Mouse (Mus musculus) E14TG2a.4 (cell line): Measurements from ENCODE around the gene Alpk1.

Experiments
- H3K27me3 ChIP-seq: 2 replicates; pipeline ENCODE4 v1.6.1; 2014; ENCODE audit warnings: low read length, control low read depth; ENCODE audit not compliant: insufficient read depth
- H3K36me3 ChIP-seq: 2 replicates; pipeline ENCODE4 v1.6.1; 2014; ENCODE audit warnings: low read length, control low read depth; ENCODE audit not compliant: insufficient read depth
- H3K4me1 ChIP-seq: replicated peaks from 2 replicates; pipeline ENCODE4 v1.6.1; 2014; ENCODE audit warnings: low read depth, low read length, control low read depth
- H3K4me3 ChIP-seq: replicated peaks from 2 replicates; pipeline ENCODE4 v1.5.1; 2014; ENCODE audit warnings: mild to moderate bottlenecking, low read length
- H3K9me3 ChIP-seq: 2 replicates; pipeline ENCODE4 v1.6.1; 2014; ENCODE audit warnings: low read length, control low read depth
- CTCF ChIP-seq: conservative IDR thresholded peaks from 2 replicates; pipeline ENCODE4 v1.5.1; 2014; ENCODE audit warnings: low read length
- NANOG ChIP-seq: IDR thresholded peaks from 2 replicates; pipeline ENCODE4 v1.6.1; 2014; ENCODE audit warnings: borderline replicate concordance, low read length, mixed read lengths
- POU5F1 ChIP-seq: IDR thresholded peaks from 2 replicates; pipeline ENCODE4 v1.6.1; 2014; ENCODE audit warnings: low read length, borderline replicate concordance

Gene Alpk1

DNA sequence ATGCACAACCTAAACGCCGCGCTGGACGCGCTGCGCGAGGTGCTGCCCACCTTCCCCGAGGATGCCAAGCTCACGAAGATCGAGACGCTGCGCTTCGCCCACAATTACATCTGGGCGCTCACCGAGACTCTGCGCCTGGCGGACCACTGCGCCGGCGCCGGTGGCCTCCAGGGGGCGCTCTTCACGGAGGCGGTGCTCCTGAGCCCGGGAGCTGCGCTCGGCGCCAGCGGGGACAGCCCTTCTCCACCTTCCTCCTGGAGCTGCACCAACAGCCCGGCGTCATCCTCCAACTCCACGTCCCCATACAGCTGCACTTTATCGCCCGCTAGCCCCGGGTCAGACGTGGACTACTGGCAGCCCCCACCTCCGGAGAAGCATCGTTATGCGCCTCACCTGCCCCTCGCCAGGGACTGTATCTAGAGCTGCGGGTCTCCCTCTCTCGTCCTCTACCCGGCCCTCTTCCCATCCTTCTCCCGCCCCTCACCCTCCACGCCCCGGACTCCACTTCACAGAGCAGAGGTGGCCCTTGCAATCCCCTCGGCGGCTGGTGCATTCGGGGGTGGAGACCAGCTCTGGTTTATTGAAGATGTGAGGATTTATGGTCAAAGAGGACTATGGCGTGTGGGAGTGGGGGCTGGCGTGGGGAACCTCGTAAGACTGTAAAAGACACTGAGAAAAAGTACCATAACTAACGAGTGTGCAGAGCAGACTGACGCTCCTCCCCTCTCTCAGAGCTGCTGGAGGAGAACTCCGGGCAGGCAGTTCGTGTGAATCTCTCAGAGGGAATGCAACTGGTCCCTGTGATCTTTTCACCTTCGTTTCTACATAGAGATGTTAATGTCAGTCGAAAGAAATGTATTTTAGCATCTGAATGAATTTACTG lies 146.0 kb downstream of the Alpk1 start:
- H3K4me3 ChIP-seq = peak overlapping the region; percentile 77
- no peaks in the 10 kb centered on the region for H3K9me3 ChIP-seq
- peaks cover 28% of the 10 kb centered on the region for H3K4me1 ChIP-seq
- H3K36me3 ChIP-seq = no peaks in the 10 kb centered on the region
- H3K27me3 ChIP-seq = peaks cover 92% of the 10 kb centered on the region
- no peak for TF ChIP-seq NANOG
- no peak for TF ChIP-seq POU5F1
- TF ChIP-seq CTCF = no peak; the same call in 1 of the 2 replicates

DNA sequence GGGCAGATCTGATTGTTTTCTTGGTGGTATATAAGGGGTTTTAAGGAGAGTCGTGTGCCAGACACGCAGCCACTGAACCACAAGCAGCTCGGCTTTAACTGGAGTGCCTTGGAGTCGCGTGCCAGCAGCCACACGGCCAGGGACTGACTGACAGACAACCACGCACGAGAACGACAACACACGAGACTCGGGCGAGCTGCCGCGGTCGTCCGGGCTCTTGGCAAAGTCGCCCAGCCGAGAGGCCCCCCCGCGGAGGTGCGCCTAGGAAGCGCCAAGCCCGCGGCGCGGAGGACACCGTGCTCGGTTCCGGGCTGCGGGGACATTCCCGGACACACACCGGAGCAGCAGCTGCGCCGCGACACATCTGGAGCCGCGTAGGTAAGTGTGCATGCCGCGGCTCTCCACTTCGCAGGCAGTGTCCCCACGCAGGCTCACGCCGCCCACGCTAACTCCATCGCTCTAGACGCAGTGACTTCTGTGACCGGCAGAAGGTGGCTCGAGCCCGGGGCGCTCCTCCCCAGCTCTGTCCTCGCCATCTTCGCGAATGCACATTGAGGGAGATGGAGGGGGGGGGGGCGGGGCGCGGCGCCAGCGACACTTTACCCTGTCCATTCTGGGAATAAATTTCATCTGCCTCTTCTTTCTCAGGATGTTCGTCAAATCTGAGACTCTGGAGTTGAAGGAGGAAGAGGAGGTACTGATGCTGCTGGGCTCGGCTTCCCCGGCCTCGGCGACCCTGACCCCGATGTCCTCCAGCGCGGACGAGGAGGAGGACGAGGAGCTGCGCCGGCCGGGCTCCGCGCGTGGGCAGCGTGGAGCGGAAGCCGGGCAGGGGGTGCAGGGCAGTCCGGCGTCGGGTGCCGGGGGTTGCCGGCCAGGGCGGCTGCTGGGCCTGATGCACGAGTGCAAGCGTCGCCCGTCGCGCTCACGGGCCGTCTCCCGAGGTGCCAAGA lies 147.0 kb downstream of the Alpk1 start, which contains the start of gene Neurog2:
Gene Neurog2, plus strand, starts transcription at position 56 of the 953 bp plus-strand sequence.
- Histone ChIP-seq H3K36me3 (no peaks in the 10 kb centered on the region), H3K4me1 (peaks cover 34% of the 10 kb centered on the region), H3K4me3 (peak within 1 kb of the TSS; percentile 77), H3K9me3 (no peaks in the 10 kb centered on the region), H3K27me3 (peaks cover 89% of the 10 kb centered on the region)
- TF ChIP-seq CTCF (no peak), POU5F1 (no peak), NANOG (no peak)

DNA sequence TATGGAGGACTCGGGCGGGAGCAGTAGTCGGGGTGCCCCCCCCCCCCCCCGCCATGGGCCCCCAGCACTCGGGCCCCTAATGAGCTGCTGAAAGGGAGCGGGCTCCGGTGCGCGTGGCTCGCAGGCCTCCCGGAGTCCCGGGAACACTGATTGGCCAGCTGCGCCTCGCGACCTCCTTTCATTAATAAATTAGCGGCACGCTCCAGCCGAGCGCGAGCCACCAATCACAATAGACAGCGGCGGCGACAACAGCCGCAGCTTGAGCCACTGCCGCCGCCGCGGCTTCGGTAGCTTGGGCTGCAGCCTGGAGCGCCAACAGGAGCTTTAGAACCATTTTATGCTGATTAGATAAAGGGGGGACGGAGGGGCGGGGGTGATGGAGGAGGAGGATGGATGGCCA lies 147.8 kb downstream of the Alpk1 start:
- Histone ChIP-seq H3K36me3 (no peaks in the 10 kb centered on the region), H3K4me1 (peaks cover 40% of the 10 kb centered on the region), H3K27me3 (peaks cover 89% of the 10 kb centered on the region), H3K9me3 (no peaks in the 10 kb centered on the region), H3K4me3 (peak overlapping the region; percentile 77)
- TF ChIP-seq NANOG (no peak), POU5F1 (no peak), CTCF (no peak)

DNA sequence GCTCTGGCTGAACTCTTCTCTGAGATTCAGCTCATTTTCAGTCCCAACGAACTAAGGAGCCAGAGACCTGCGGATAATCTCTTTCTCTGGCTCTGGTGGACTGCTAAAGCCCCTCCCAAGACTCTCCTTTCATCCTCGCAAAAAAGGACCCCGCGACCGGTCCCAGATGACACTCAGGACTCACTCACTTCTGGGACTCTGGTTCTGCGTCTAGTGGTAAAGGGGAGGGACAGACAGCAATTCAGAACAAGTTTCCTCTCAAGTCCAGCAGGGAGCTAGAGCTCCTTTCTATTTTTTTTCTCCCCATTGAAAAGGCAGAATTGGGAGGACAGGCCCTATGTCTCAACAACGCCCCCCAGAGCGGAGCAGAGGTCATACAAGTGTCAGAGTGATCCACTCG lies 148.7 kb downstream of the Alpk1 start:
- no peak for TF ChIP-seq NANOG
- TF ChIP-seq CTCF = no peak
- TF ChIP-seq POU5F1 = no peak
- no peaks in the 10 kb centered on the region for H3K9me3 ChIP-seq

DNA sequence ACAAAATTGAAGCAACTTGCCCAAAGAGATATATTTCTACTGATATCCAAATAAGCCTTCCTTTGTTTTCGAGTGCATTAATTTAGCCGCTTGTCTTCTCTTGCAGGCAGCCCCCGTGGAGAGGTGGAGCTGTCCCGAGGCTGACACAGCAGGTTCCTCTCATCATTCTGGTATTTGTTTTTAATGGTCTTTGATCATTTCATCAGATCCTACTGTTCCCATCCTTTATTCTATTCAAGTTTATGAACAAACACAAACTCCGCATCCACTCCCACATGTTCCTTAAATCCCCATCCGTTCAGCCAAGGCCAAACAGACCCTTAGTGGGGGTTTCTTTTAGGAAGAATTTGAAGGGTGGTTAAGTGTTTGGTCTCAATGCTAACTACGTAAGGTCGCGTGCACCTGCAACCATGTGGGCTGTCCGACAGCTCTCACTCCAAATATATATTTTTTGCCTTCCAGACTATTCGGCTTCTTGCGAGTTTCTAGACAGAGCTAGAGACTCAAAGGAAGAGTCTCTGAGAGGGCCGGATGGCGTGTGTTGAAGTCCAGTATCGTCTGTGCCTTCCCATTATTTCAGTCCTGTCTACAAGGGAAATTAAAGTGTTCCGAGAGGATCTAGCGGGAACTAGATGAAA lies 149.5 kb downstream of the Alpk1 start:
- Histone ChIP-seq H3K4me1 (peaks cover 47% of the 10 kb centered on the region), H3K36me3 (no peaks in the 10 kb centered on the region)
- TF ChIP-seq NANOG (no peak), POU5F1 (no peak), CTCF (no peak)

More for the DNA sequence above, 148.7 kb downstream of the Alpk1 start:
- Histone ChIP-seq H3K27me3 (peaks cover 90% of the 10 kb centered on the region), H3K4me1 (peaks cover 47% of the 10 kb centered on the region), H3K36me3 (no peaks in the 10 kb centered on the region), H3K4me3 (no peak overlapping the region)

DNA sequence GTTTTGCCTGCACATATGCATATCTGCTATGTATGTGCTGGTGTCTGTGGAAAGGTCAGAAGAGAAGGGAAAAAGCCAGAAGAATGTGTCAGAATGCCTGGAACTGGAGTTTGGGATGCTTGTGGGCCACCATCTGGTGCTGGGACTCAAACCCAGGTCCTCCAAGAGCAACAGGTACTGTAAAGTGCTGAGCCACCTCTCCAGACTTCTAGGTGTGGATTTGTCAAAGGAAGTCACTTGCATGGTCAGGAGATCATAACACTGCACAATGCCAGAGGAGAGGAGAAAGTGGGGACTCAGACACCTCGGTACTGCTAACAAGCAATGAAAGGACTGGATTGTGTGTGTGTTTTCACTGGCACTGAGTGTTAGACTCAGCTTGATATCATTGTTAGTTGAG lies 150.1 kb downstream of the Alpk1 start:
- Histone ChIP-seq H3K4me1 (peaks cover 52% of the 10 kb centered on the region), H3K36me3 (no peaks in the 10 kb centered on the region), H3K27me3 (peaks cover 95% of the 10 kb centered on the region), H3K9me3 (no peaks in the 10 kb centered on the region), H3K4me3 (no peak overlapping the region)
- TF ChIP-seq POU5F1 (no peak), CTCF (no peak), NANOG (no peak)

More for the DNA sequence above, 149.5 kb downstream of the Alpk1 start:
- H3K4me3 ChIP-seq = no peak overlapping the region
- peaks cover 94% of the 10 kb centered on the region for H3K27me3 ChIP-seq
- H3K9me3 ChIP-seq = no peaks in the 10 kb centered on the region

DNA sequence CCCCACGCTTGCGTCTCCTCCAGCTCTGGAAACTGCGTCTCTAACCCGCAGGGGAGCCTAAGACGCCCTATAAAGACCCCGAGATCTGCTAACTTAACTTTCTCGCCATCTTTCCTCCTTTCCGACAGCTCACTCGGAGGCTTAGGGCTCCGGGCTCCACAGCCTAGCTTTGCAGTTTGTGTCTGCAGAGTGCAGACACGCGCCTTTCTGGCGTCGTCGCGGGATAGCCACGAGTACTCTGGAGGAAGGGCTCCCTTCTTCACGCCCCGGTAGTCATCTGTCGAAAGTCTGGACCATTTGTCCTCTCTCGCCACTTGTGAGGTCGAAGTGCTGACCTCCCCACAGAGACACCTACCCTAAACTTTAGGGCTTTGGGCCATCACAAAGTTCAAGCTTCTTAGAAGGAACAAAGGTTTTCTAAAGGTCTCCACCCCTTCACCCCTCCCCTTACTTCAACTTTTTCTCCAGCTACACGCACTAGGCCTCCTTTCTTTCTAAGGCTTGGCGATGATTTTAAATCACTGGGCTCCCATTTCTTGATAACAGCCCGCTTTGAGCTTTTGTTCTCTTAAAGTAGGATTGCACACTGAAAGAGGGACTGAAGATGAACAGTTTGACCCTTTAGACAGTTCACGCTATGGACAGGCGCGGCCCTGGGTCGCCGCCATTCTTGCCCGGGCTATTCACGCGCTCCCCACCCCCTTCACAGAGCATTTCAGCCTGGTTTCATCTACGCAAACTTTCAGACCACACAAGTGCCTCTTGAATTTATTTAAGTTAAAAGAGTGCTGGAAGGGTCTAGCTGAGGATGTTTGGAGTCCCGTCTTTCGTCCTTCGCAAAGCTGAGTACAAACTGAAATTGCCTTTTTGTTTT lies 151.8 kb downstream of the Alpk1 start:
- TF ChIP-seq POU5F1 (no peak), CTCF (no peak), NANOG (no peak)
- Histone ChIP-seq H3K4me3 (peak overlapping the region; percentile 5; the same call in 1 of the 2 replicates), H3K27me3 (peaks cover 90% of the 10 kb centered on the region), H3K36me3 (no peaks in the 10 kb centered on the region), H3K9me3 (no peaks in the 10 kb centered on the region), H3K4me1 (peaks cover 42% of the 10 kb centered on the region)
